Mouse (Mus musculus): Measurements from ENCODE around the gene Dmkn. TPM values are rescaled to one million over a fixed set of nuclear protein-coding genes. Genes with fewer than 3 reads are reported as not detected.

Gene Dmkn
- polyA plus RNA-seq, 1 experiment, result 3.6 TPM

GRCm38 (mm10) chr7:30761769-30762352, 1.7 kb upstream of the Dmkn start:
- Histone ChIP-seq H3K4me3 (ENCODE audit: insufficient read depth, low read length) (no peak overlapping the region), H3K4me1 (ENCODE audit: control insufficient read depth, insufficient read depth, low read length) (peaks cover 20% of the 10 kb centered on the region), H3K27ac (ENCODE audit: insufficient read depth, low read depth, low read length) (peak overlapping the region; percentile 59)
- TF ChIP-seq POLR2A (IDR thresholded peaks at IDR 0.05; ENCODE audit: borderline replicate concordance, low read depth, low read length) (no peak), CTCF (IDR thresholded peaks at IDR 0.05; ENCODE audit: low read depth, low read length) (no peak)

GRCm38 (mm10) chr7:30765173-30765572, 1.6 kb downstream of the Dmkn start:
- Histone ChIP-seq H3K27ac (ENCODE audit: insufficient read depth, low read depth, low read length) (no peak overlapping the region), H3K4me3 (ENCODE audit: insufficient read depth, low read length) (no peak overlapping the region), H3K4me1 (ENCODE audit: control insufficient read depth, insufficient read depth, low read length) (peaks cover 15% of the 10 kb centered on the region)
- TF ChIP-seq CTCF (IDR thresholded peaks at IDR 0.05; ENCODE audit: low read depth, low read length), result no peak
- TF ChIP-seq POLR2A (IDR thresholded peaks at IDR 0.05; ENCODE audit: borderline replicate concordance, low read depth, low read length), result no peak

GRCm38 (mm10) chr7:30766408-30766807, 2.9 kb downstream of the Dmkn start:
- Histone ChIP-seq H3K27ac (ENCODE audit: insufficient read depth, low read depth, low read length) (no peak overlapping the region), H3K4me1 (ENCODE audit: control insufficient read depth, insufficient read depth, low read length) (peaks cover 5% of the 10 kb centered on the region), H3K4me3 (ENCODE audit: insufficient read depth, low read length) (no peak overlapping the region)
- TF ChIP-seq CTCF (IDR thresholded peaks at IDR 0.05; ENCODE audit: low read depth, low read length) (0 out of 2 replicates have a peak, but pooled peaks have one; percentile 19), POLR2A (IDR thresholded peaks at IDR 0.05; ENCODE audit: borderline replicate concordance, low read depth, low read length) (no peak)

GRCm38 (mm10) chr7:30769236-30769635, 5.7 kb downstream of the Dmkn start:
- H3K4me3 ChIP-seq (ENCODE audit: insufficient read depth, low read length), result no peak overlapping the region
- no peak overlapping the region for H3K27ac ChIP-seq (ENCODE audit: insufficient read depth, low read depth, low read length)
- no peaks in the 10 kb centered on the region for H3K4me1 ChIP-seq (ENCODE audit: control insufficient read depth, insufficient read depth, low read length)
- TF ChIP-seq CTCF (IDR thresholded peaks at IDR 0.05; ENCODE audit: low read depth, low read length) (no peak), POLR2A (IDR thresholded peaks at IDR 0.05; ENCODE audit: borderline replicate concordance, low read depth, low read length) (no peak)

GRCm38 (mm10) chr7:30776104-30776503, 12.5 kb downstream of the Dmkn start:
- Histone ChIP-seq H3K4me3 (ENCODE audit: insufficient read depth, low read length) (no peak overlapping the region), H3K4me1 (ENCODE audit: control insufficient read depth, insufficient read depth, low read length) (no peaks in the 10 kb centered on the region; the same call in 1 of the 2 replicates), H3K27ac (ENCODE audit: insufficient read depth, low read depth, low read length) (no peak overlapping the region)
- TF ChIP-seq CTCF (IDR thresholded peaks at IDR 0.05; ENCODE audit: low read depth, low read length) (no peak), POLR2A (IDR thresholded peaks at IDR 0.05; ENCODE audit: borderline replicate concordance, low read depth, low read length) (no peak)

GRCm38 (mm10) chr7:30777081-30777579, 13.6 kb downstream of the Dmkn start:
- no peak for TF ChIP-seq POLR2A (IDR thresholded peaks at IDR 0.05; ENCODE audit: borderline replicate concordance, low read depth, low read length)
- TF ChIP-seq CTCF (IDR thresholded peaks at IDR 0.05; ENCODE audit: low read depth, low read length), result no peak
- H3K4me1 ChIP-seq (ENCODE audit: control insufficient read depth, insufficient read depth, low read length), result no peaks in the 10 kb centered on the region; the same call in 1 of the 2 replicates
- no peak overlapping the region for H3K27ac ChIP-seq (ENCODE audit: insufficient read depth, low read depth, low read length)
- no peak overlapping the region for H3K4me3 ChIP-seq (ENCODE audit: insufficient read depth, low read length)

GRCm38 (mm10) chr7:30777911-30778310, 14.4 kb downstream of the Dmkn start:
- no peaks in the 10 kb centered on the region; the same call in 1 of the 2 replicates for H3K4me1 ChIP-seq (ENCODE audit: control insufficient read depth, insufficient read depth, low read length)
- no peak for TF ChIP-seq POLR2A (IDR thresholded peaks at IDR 0.05; ENCODE audit: borderline replicate concordance, low read depth, low read length)
- TF ChIP-seq CTCF (IDR thresholded peaks at IDR 0.05; ENCODE audit: low read depth, low read length), result no peak
- no peak overlapping the region for H3K4me3 ChIP-seq (ENCODE audit: insufficient read depth, low read length)
- no peak overlapping the region for H3K27ac ChIP-seq (ENCODE audit: insufficient read depth, low read depth, low read length)

- Histone ChIP-seq H3K4me1 (ENCODE audit: control insufficient read depth, insufficient read depth, low read length) (no peaks in the 10 kb centered on the region), H3K4me3 (ENCODE audit: insufficient read depth, low read length) (no peak overlapping the region), H3K27ac (ENCODE audit: insufficient read depth, low read depth, low read length) (no peak overlapping the region)
- TF ChIP-seq CTCF (IDR thresholded peaks at IDR 0.05; ENCODE audit: low read depth, low read length), result peak; percentile 57; the same call in 1 of the 2 replicates
- no peak for TF ChIP-seq POLR2A (IDR thresholded peaks at IDR 0.05; ENCODE audit: borderline replicate concordance, low read depth, low read length)
These were observed 18.2 kb downstream of the Dmkn start for GRCm38 (mm10) chr7:30781792-30782191.

GRCm38 (mm10) chr7:30782658-30783057, 19.1 kb downstream of the Dmkn start:
- Histone ChIP-seq H3K27ac (ENCODE audit: insufficient read depth, low read depth, low read length) (no peak overlapping the region), H3K4me1 (ENCODE audit: control insufficient read depth, insufficient read depth, low read length) (no peaks in the 10 kb centered on the region), H3K4me3 (ENCODE audit: insufficient read depth, low read length) (no peak overlapping the region)
- TF ChIP-seq CTCF (IDR thresholded peaks at IDR 0.05; ENCODE audit: low read depth, low read length) (no peak), POLR2A (IDR thresholded peaks at IDR 0.05; ENCODE audit: borderline replicate concordance, low read depth, low read length) (no peak)

GRCm38 (mm10) chr7:30785154-30785553, 21.6 kb downstream of the Dmkn start:
- TF ChIP-seq POLR2A (IDR thresholded peaks at IDR 0.05; ENCODE audit: borderline replicate concordance, low read depth, low read length) (no peak), CTCF (IDR thresholded peaks at IDR 0.05; ENCODE audit: low read depth, low read length) (no peak)
- no peak overlapping the region for H3K27ac ChIP-seq (ENCODE audit: insufficient read depth, low read depth, low read length)
- no peak overlapping the region for H3K4me3 ChIP-seq (ENCODE audit: insufficient read depth, low read length)
- H3K4me1 ChIP-seq (ENCODE audit: control insufficient read depth, insufficient read depth, low read length), result no peaks in the 10 kb centered on the region
